Mouse (Mus musculus) cerebellum, postnatal 4 days (tissue): Measurements from ENCODE around the gene Map3k14.

Experiments
- DNase-seq, 2 experiments: peaks; one replicate each; pipeline ENCODE4 v3.0.0; 2022; ENCODE audit warnings: low spot score in 2 of 2, mixed read lengths in 1 of 2

Map3k14 gene

GRCm38 (mm10) chr11:103210291-103210690 lies 57.0 kb downstream of the Map3k14 start:
- DNase-seq, result no peak

DNA sequence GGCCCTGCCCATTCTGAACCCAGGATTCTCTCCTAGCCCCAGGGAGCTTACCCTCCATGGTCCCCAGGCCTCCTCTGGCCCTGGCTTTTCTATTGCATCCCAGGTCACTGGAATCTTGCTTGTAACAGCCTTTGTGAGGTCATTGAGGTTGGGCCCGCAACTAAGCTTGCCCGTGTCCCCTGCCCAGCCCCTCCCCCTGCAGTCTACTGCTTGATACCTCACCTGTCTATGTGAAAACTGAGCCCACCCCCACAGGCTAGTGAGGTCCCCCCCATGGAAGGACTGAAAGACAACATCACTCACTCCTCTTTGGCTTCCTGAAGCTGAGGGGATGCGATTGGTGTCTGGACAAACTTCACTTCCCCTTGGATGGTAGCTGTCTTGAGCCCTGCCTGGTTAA lies 58.8 kb downstream of the Map3k14 start, which contains the start of gene 1700023F06Rik:
1700023F06Rik (minus strand) TSS at position 101 of the 400 bp plus-strand sequence.
- DNase-seq, result no peak

- no peak for DNase-seq
These were observed 61.1 kb downstream of the Map3k14 start for GRCm38 (mm10) chr11:103206203-103206602.

GRCm38 (mm10) chr11:103202376-103202775 lies 64.9 kb downstream of the Map3k14 start:
- no peak for DNase-seq

GRCm38 (mm10) chr11:103201664-103202063 lies 65.6 kb downstream of the Map3k14 start:
- DNase-seq, result peak; percentile 59 to 81

- DNase-seq, result peak in 1 of 2 experiments; percentile 66
These were observed 68.1 kb downstream of the Map3k14 start for GRCm38 (mm10) chr11:103198911-103199803.

DNA sequence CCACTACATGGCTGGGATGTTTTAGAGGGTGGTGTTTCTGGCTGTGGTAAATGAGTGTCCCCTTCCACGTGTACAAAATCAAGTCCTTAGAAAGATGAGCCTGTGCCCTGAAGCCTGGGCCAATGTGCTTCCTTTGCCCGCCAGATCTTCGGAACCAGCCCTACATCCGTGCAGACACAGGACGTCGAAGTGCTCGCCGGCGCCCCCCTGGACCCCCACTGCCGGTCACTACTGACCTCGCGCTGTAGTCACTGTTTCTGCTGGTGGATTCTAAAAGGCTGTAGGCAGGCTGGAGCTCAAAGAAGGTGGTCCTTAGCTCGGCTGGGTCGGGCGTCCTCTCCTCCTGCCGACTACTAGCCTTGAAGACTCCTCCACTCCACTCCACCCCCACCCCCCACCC lies 68.9 kb downstream of the Map3k14 start:
- no peak for DNase-seq

GRCm38 (mm10) chr11:103197340-103197739 lies 69.9 kb downstream of the Map3k14 start:
- no peak for DNase-seq

DNA sequence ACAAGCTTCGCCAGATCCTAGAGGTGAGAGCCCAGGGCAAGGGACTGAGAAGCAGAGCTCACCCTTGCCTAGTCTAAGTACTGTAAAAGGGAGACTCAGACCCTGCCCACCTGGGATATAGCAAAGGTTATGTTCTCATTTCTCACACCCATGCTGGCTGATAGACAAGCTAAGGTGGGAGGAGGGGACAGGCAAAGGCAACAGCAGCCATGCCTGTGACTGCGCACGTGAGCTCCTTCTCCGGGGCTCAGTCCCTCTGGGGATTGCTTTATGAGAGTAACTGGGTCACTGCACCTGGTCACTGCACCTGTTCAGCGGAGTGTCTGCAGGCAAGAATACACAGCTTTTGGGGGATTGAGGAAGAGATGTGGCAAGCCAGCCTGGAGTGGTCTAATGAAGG lies 71.6 kb downstream of the Map3k14 start:
- DNase-seq, result no peak

DNA sequence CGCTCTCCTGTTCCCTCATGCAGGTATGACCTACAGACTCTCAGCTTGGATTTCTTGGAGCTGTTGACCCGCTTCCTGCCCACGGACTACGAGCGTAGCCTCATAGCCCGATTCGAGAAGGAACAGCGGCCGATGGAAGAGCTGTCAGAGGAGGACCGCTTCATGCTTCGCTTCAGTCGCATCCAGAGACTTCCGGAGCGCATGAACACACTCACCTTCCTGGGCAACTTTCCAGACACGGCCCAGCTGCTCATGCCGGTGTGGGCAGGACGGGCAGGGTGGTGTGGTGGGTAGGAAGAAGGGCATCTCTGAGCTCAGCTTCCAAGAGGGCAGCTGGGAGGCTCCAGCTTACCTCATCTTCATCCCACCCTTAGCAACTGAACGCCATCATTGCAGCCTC lies 72.0 kb downstream of the Map3k14 start:
- DNase-seq, result no peak

DNA sequence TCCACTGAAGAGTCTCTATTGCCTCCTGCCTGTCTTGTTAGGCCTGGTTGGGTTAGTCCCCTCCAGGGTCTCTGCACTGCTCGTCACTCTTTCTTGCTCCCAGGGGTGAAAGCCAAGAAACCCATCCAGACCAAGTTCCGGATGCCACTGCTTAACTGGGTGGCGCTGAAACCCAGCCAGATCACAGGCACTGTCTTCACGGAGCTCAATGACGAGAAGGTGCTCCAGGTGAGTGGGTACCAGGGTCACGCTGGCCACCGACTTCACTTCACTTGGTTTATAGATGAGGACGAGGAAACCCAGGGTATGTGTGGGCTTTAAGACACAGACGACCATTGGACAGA lies 73.5 kb downstream of the Map3k14 start:
- DNase-seq, result no peak

- DNase-seq, result peak in 1 of 2 experiments; percentile 51
These were observed 74.1 kb downstream of the Map3k14 start for GRCm38 (mm10) chr11:103192956-103193824.

DNA sequence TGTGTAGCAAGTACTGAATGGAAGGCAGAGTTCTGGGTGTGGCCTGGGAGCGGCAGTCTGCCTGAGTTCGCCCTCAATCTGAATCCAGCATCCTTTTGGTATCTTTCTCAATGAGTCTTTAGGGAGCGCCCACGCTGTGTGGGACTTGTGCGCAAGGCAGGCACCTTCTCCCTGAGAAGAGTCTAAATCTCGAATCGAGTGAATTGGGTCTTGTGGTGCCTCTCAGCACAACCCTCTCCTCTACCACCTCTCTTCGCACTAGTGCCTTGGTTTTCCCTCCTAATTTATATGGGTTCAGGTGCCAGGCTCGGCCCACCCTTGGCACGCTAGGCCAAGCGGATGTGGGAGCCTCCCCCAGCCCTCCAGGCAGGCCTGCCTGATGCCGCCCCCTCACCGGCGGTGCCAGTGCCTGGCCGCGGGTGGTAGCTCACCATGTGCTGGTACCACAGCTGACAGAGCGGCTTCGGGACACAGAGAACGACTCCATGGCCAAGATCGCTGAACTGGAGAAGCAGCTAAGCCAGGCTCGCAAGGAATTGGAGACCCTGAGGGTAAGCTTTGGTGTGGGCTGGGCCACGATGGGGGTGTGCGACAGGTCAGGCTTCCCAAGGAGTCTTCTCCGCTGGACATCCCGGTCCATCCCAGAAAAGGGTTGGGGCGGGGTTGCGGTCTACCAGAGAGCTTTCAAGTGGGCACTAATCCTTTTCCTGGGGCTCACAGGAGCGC lies 74.9 kb downstream of the Map3k14 start:
- DNase-seq, result no peak

GRCm38 (mm10) chr11:103184891-103185290 lies 82.4 kb downstream of the Map3k14 start:
- DNase-seq, result peak in 1 of 2 experiments; percentile 61

GRCm38 (mm10) chr11:103181911-103182310 lies 85.4 kb downstream of the Map3k14 start:
- DNase-seq, result no peak

DNA sequence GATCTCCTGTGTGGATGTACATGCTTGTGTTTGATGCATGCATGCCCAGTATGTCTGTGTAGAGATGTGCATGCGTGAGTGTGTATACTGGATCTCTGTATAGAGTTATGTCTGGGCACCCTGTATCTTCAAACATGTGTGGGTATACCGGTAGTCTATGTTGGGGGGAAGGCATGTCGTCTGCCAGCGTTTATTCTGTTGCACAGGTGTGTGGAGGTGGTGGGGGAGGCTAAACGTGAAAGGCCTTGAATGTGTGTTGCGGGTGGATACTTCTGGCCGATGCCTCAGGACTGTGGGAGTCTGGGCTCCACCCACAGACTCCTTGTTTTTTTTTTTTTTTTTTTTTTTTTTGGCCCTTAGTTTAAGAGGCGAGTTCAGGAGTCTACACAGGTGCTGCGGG lies 85.9 kb downstream of the Map3k14 start:
- no peak for DNase-seq

DNA sequence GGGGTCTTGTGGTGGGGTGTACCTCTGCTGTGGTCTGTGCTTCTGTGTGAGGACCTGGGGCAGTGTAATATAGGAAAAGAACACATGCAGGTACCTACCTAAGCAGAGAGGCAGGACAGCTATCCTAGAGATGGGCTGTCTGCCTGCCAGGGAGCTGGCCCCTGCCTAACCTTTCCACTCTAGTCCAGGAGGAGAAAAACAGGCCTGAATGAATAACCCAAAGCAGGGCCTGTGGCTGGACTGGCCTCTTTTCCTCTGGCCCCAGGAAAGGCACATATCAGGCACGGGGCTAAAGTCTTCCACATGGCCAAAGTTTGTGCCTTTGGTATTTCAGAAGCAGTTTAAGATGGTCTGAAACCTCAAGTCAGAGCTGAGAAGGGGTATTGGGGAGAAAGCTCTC lies 86.8 kb downstream of the Map3k14 start:
- DNase-seq, result no peak

DNA sequence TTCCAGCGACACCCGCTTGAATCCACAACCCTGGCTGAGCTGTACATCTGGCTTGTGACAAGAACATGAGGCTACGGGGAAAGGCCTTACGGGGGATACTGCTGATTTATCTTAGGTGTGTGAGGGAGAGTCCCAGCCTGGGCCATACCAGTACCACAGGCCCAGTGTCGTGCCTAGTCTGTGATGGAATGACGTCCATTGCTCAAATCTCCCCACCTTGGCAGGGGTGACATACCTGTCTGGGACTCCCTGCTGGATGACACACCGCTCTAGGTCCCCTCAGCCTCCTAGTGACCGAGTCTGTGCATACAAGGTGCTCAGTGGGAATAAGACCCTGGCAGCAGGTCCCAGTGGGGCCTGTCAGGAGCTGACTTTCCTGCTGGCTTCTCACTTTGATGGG lies 88.5 kb downstream of the Map3k14 start:
- DNase-seq, result no peak

DNA sequence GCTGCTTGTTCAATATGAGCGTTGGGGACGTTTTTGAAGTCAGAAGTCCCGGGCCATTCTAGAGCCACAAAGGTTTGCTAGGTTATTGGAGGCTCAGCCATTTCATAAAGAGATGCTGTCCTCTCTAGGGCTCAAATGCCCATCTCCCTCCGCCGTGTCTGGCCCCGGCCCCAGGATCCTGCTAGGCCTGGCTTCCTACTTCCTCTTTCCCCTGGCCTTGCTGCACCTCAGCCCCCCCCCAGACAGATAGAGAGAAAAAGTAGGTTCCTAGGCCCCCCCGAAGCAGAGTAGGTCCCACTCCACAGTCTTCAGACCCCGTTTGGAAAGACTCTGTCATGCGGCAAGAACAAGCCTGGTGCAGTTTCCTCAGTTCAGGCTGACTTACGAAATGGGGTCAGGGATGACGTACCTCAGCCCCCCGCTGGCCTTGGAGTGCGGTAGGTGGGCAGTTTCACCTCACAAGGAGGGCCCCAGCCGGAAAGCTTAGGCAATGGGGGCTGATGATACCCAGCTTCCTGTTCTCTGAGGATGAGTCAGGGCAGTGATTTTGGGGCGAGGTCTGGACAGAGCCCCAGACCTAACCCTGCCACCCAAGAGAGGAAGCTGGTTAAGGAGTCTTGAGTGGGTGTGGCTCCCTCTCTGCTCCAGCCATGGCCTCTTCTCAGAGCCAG lies 89.3 kb downstream of the Map3k14 start:
- no peak for DNase-seq

- DNase-seq, result no peak
These were observed 90.1 kb downstream of the Map3k14 start for GRCm38 (mm10) chr11:103177216-103177615.

- DNase-seq, result no peak
These were observed 90.8 kb downstream of the Map3k14 start for GRCm38 (mm10) chr11:103176510-103176909.
